Mouse (Mus musculus) hindlimb bud, embryonic 11.5 days (tissue): ENCODE results near the gene Dnajc15.

Experiments used
- DNase-seq: peaks from one replicate; pipeline ENCODE4 v3.0.0-alpha.2; 2012; ENCODE audit warnings: low read depth, low spot score; ENCODE audit errors: extremely low spot score

Dnajc15 gene

GRCm38 (mm10) chr14:77860841-77861560 lies 13.9 kb downstream of the Dnajc15 start:
- DNase-seq, result no peak

GRCm38 (mm10) chr14:77859894-77860293 lies 15.0 kb downstream of the Dnajc15 start:
- no peak for DNase-seq

GRCm38 (mm10) chr14:77853951-77854350 lies 21.0 kb downstream of the Dnajc15 start:
- DNase-seq, result no peak

- no peak for DNase-seq
Measured at GRCm38 (mm10) chr14:77849852-77850251, 25.1 kb downstream of the Dnajc15 start.

GRCm38 (mm10) chr14:77848349-77848748 lies 26.6 kb downstream of the Dnajc15 start:
- no peak for DNase-seq

- no peak for DNase-seq
Measured at GRCm38 (mm10) chr14:77846206-77846605, 28.7 kb downstream of the Dnajc15 start.

GRCm38 (mm10) chr14:77845479-77845878 lies 29.4 kb downstream of the Dnajc15 start:
- no peak for DNase-seq

- no peak for DNase-seq
Measured at GRCm38 (mm10) chr14:77840574-77840973, 34.4 kb downstream of the Dnajc15 start.

- no peak for DNase-seq
Measured at GRCm38 (mm10) chr14:77840078-77840477, 34.8 kb downstream of the Dnajc15 start.

GRCm38 (mm10) chr14:77836794-77837193 lies 38.1 kb downstream of the Dnajc15 start:
- no peak for DNase-seq

- DNase-seq, result no peak
Measured at GRCm38 (mm10) chr14:77832359-77832758, 42.6 kb downstream of the Dnajc15 start.

GRCm38 (mm10) chr14:77831936-77832335 lies 43.0 kb downstream of the Dnajc15 start:
- DNase-seq, result no peak

- no peak for DNase-seq
Measured at GRCm38 (mm10) chr14:77829673-77830072, 45.3 kb downstream of the Dnajc15 start.

- DNase-seq, result no peak
Measured at GRCm38 (mm10) chr14:77825891-77826290, 49.0 kb downstream of the Dnajc15 start.

- DNase-seq, result no peak
Measured at GRCm38 (mm10) chr14:77825121-77825520, 49.8 kb downstream of the Dnajc15 start.

GRCm38 (mm10) chr14:77819841-77820240 lies 55.1 kb downstream of the Dnajc15 start:
- no peak for DNase-seq

- no peak for DNase-seq
Measured at GRCm38 (mm10) chr14:77817561-77817960, 57.4 kb downstream of the Dnajc15 start.

GRCm38 (mm10) chr14:77814935-77815334 lies 60.0 kb downstream of the Dnajc15 start:
- DNase-seq, result no peak

GRCm38 (mm10) chr14:77812890-77813289 lies 62.0 kb downstream of the Dnajc15 start:
- DNase-seq, result no peak

- DNase-seq, result no peak
Measured at GRCm38 (mm10) chr14:77811466-77811865, 63.5 kb downstream of the Dnajc15 start.

- no peak for DNase-seq
Measured at GRCm38 (mm10) chr14:77807836-77808235, 67.1 kb downstream of the Dnajc15 start.

- no peak for DNase-seq
Measured at GRCm38 (mm10) chr14:77806345-77806744, 68.6 kb downstream of the Dnajc15 start.

- no peak for DNase-seq
Measured at GRCm38 (mm10) chr14:77802268-77802630, 72.7 kb downstream of the Dnajc15 start.
